Mouse (Mus musculus) neural tube, embryonic 11.5 days (tissue): ENCODE data around the gene Phactr3. TPM values are rescaled to one million over a fixed set of nuclear protein-coding genes. Genes with fewer than 3 reads are reported as not detected.

Experiments
- polyA plus RNA-seq: library from polyadenylated mRNA; unstranded; fragments of >200 nt; fragmentation: Nextera tagmentation; extraction: Ambion mirVana; gene quantifications from 2 replicates; pipeline ENCODE4 v1.2.1, GENCODE M21; 2014

The Phactr3 gene
- polyA plus RNA-seq, 1 experiment from 2014 or later, result 14.7 TPM

Other genes with a start within 250 kb of the Phactr3 start
- gene Gm14327, start 221.9 kb upstream of the Phactr3 start, polyA plus RNA-seq, result 1.8 and 2.6 TPM in 2 replicates
- not detected in 2 replicates for gene Zfp972, start 193.4 kb upstream of the Phactr3 start, polyA plus RNA-seq
- gene Gm14326, start 161.7 kb upstream of the Phactr3 start, polyA plus RNA-seq, result 15.4 and 20.3 TPM in 2 replicates
- 13.6 and 14.0 TPM in 2 replicates for gene Zfp971, start 95.7 kb upstream of the Phactr3 start, polyA plus RNA-seq
- 11.6 and 11.7 TPM in 2 replicates for gene Zfp931, start 40.5 kb upstream of the Phactr3 start, polyA plus RNA-seq